Mouse (Mus musculus): ENCODE measurements around the gene Cdh6. TPM values are rescaled to one million over a fixed set of nuclear protein-coding genes. Genes with fewer than 3 reads are reported as not detected.

Cdh6 gene
- polyA plus RNA-seq, 1 experiment from 2014 or later, result 17.5 TPM

- Histone ChIP-seq H3K9ac (no peak overlapping the region), H3K36me3 (no peaks in the 10 kb centered on the region), H3K27ac (no peak overlapping the region), H3K4me3 (no peak overlapping the region), H3K4me2 (replicated peaks) (no peak overlapping the region), H3K4me1 (no peaks in the 10 kb centered on the region), H3K27me3 (no peaks in the 10 kb centered on the region), H3K9me3 (no peaks in the 10 kb centered on the region)
- whole genome bisulfite sequencing, result 82% methylated on average over 2 of the region's 2 CpGs
- no peak for ATAC-seq (ENCODE audit: insufficient number of reproducible peaks, insufficient read depth, low FRiP score, low TSS enrichment)
Observed at GRCm38 (mm10) chr15:13030641-13031040, 142.8 kb downstream of the Cdh6 start.

- H3K36me3 ChIP-seq, result no peaks in the 10 kb centered on the region
- no peaks in the 10 kb centered on the region for H3K27me3 ChIP-seq
- H3K4me1 ChIP-seq, result no peaks in the 10 kb centered on the region
- ATAC-seq (ENCODE audit: insufficient number of reproducible peaks, insufficient read depth, low FRiP score, low TSS enrichment), result no peak
- H3K27ac ChIP-seq, result no peak overlapping the region
- no peak overlapping the region for H3K4me2 ChIP-seq (replicated peaks)
- H3K9me3 ChIP-seq, result no peaks in the 10 kb centered on the region
- no peak overlapping the region for H3K9ac ChIP-seq
- 54% methylated on average over 5 of the region's 5 CpGs for WGBS
- no peak overlapping the region for H3K4me3 ChIP-seq
Observed at GRCm38 (mm10) chr15:13027513-13027912, 146.0 kb downstream of the Cdh6 start.

GRCm38 (mm10) chr15:13016756-13017357 is 156.6 kb downstream of the Cdh6 start:
- Histone ChIP-seq H3K9me3 (no peaks in the 10 kb centered on the region), H3K4me3 (no peak overlapping the region), H3K36me3 (no peaks in the 10 kb centered on the region), H3K27me3 (no peaks in the 10 kb centered on the region), H3K27ac (no peak overlapping the region), H3K4me1 (no peaks in the 10 kb centered on the region), H3K9ac (no peak overlapping the region), H3K4me2 (replicated peaks) (no peak overlapping the region)
- WGBS, result 66% methylated on average over 2 of the region's 2 CpGs
- ATAC-seq (ENCODE audit: insufficient number of reproducible peaks, insufficient read depth, low FRiP score, low TSS enrichment), result no peak

- no peaks in the 10 kb centered on the region for H3K4me1 ChIP-seq
- H3K9ac ChIP-seq, result no peak overlapping the region
- no peaks in the 10 kb centered on the region for H3K36me3 ChIP-seq
- no peaks in the 10 kb centered on the region for H3K27me3 ChIP-seq
- 68% methylated on average over 4 of the region's 4 CpGs for WGBS
- no peak overlapping the region for H3K4me3 ChIP-seq
- no peak for ATAC-seq (ENCODE audit: insufficient number of reproducible peaks, insufficient read depth, low FRiP score, low TSS enrichment)
- no peak overlapping the region for H3K4me2 ChIP-seq (replicated peaks)
- H3K27ac ChIP-seq, result no peak overlapping the region
- no peaks in the 10 kb centered on the region for H3K9me3 ChIP-seq
Observed at GRCm38 (mm10) chr15:13008803-13009202, 164.7 kb downstream of the Cdh6 start.

- H3K36me3 ChIP-seq, result no peaks in the 10 kb centered on the region
- no peak overlapping the region for H3K4me2 ChIP-seq (replicated peaks)
- H3K27ac ChIP-seq, result no peak overlapping the region
- WGBS, result 79% methylated on average over 13 of the region's 13 CpGs
- H3K9ac ChIP-seq, result no peak overlapping the region
- no peaks in the 10 kb centered on the region for H3K27me3 ChIP-seq
- no peak for ATAC-seq (ENCODE audit: insufficient number of reproducible peaks, insufficient read depth, low FRiP score, low TSS enrichment)
- no peak overlapping the region for H3K4me3 ChIP-seq
- no peaks in the 10 kb centered on the region for H3K9me3 ChIP-seq
- H3K4me1 ChIP-seq, result no peaks in the 10 kb centered on the region
Observed at GRCm38 (mm10) chr15:13005934-13006333, 167.5 kb downstream of the Cdh6 start.

- Histone ChIP-seq H3K4me2 (replicated peaks) (no peak overlapping the region), H3K27me3 (no peaks in the 10 kb centered on the region), H3K9me3 (no peaks in the 10 kb centered on the region), H3K4me3 (no peak overlapping the region), H3K27ac (no peak overlapping the region), H3K4me1 (no peaks in the 10 kb centered on the region), H3K36me3 (no peaks in the 10 kb centered on the region), H3K9ac (no peak overlapping the region)
- 57% methylated on average over 7 of the region's 7 CpGs for WGBS
- no peak for ATAC-seq (ENCODE audit: insufficient number of reproducible peaks, insufficient read depth, low FRiP score, low TSS enrichment)
Observed at GRCm38 (mm10) chr15:13001549-13001948, 171.9 kb downstream of the Cdh6 start.

GRCm38 (mm10) chr15:12994563-12995359 is 178.7 kb downstream of the Cdh6 start:
- no peaks in the 10 kb centered on the region for H3K36me3 ChIP-seq
- WGBS, result 74% methylated on average over 9 of the region's 9 CpGs
- H3K9ac ChIP-seq, result no peak overlapping the region
- H3K4me3 ChIP-seq, result no peak overlapping the region
- no peaks in the 10 kb centered on the region for H3K27me3 ChIP-seq
- no peaks in the 10 kb centered on the region for H3K9me3 ChIP-seq
- no peak overlapping the region for H3K27ac ChIP-seq
- no peak for ATAC-seq (ENCODE audit: insufficient number of reproducible peaks, insufficient read depth, low FRiP score, low TSS enrichment)
- no peak overlapping the region for H3K4me2 ChIP-seq (replicated peaks)
- H3K4me1 ChIP-seq, result no peaks in the 10 kb centered on the region

Data from embryonic facial prominence, embryonic 12.5 days (tissue).